Mouse (Mus musculus) heart, postnatal 14 days (tissue): ENCODE data around the gene Telo2. TPM values are rescaled to one million over a fixed set of nuclear protein-coding genes. Genes with fewer than 3 reads are reported as not detected.
"Not testable (repeated sequence)": the region's sequence is repeated elsewhere in the genome, so short reads cannot be mapped to it uniquely, and the experiment has no call there.

Source experiments
- DNase-seq, 2 experiments: peaks; one replicate each; pipeline ENCODE4 v3.0.0; 2021 to 2022
- intact Hi-C: fragments of 180-260 bp; cut with DNase I; formaldehyde crosslinking; loops from one replicate; pipeline ENCODE4 v1.15.1; 2025
- long read RNA-seq, 2 experiments: library from polyadenylated mRNA; stranded (forward); transcript quantifications; one replicate each; pipeline ENCODE4 v2.0.0; 2021
- total RNA-seq, 2 experiments: library from RNA; stranded (reverse); gene quantifications; 2 replicates each; pipeline ENCODE4 v1.2.3; 2021

Telo2 gene
- 10 to 100 TPM; 11.2 to 13.3 TPM for total RNA-seq
- long read RNA-seq, experiment 1, transcript Telo2-202 (21 exons, 3,530 nt): major isoform, 16 of 27 reads
- long read RNA-seq, experiment 1, partial matches to known transcripts: 5 of 27 reads
- long read RNA-seq, experiment 1, other reads (novel, unspliced or antisense): 5 of 27 reads
- long read RNA-seq, experiment 2, transcript Telo2-202 (21 exons, 3,530 nt): major isoform, 13 of 23 reads
- long read RNA-seq, experiment 2, partial matches to known transcripts: 1 of 23 reads
- long read RNA-seq, experiment 2, other reads (novel, unspliced or antisense): 7 of 23 reads

DNA sequence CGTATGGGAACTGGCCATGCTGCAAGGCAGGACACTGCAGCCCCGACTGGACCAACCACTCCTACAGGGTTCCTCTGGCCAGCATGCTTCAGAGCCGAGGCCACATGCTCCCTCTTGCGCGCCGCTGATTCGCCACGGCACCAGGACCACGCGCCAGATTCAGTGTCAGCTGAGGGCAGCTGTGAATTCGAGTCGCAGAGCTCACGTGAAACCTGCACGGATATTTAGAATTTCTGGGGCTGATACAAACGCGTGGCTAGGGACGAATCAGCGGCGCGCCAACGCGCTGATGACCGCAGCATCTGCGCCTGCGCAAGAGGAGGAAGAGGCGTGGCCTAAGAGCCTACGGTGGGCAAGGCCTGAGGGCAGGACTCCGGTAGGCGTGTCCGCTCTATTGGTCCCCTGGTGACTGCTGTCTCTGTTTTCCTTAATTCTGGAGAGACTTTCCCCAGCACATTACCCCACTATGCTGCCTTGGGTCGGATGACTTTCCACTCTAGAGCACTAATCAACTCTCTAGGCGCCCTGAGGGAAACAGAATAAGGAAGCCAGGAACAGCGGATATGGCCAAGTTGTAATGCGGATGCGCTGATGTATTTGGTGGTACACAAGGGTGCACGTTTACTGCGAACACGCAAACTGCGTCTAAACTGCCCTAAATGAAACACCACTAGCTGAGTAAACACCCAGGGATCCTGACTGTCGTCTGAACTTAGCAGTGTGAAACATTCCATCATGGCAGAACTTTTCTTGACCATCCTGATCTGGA, at the start of gene Telo2:
Gene Telo2 (minus strand): TSS at position 304 of the 769 bp plus-strand sequence.
- peak; percentile 94 to 97 for DNase-seq
- intact Hi-C loops: loop anchor here (2.0 to 5.0 kb wide), 3 partner anchors 17 to 171 kb away; partner anchors contain the start of genes BC003965 and Clcn7

DNA sequence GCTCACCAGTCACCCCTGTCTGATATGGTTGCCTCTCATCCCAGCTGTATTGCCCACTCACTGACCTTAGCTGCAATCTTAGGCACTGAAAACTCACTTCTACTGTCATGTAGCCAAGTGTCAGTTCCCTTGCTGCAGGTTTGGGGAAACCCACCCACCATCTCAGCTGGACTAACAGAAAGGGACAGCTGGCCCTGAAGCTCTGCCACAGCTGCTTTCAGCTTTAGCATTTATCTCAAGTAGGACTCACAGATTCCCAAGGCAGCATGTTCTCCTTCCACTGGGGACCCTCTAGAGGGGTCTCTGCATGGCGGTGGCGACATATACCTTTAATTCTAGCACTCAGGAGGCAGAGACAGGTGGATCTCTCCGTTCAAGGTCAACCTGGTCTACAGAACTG, 49.0 kb upstream of the Telo2 start:
- intact Hi-C loops: no loop called here
- no peak for DNase-seq

DNA sequence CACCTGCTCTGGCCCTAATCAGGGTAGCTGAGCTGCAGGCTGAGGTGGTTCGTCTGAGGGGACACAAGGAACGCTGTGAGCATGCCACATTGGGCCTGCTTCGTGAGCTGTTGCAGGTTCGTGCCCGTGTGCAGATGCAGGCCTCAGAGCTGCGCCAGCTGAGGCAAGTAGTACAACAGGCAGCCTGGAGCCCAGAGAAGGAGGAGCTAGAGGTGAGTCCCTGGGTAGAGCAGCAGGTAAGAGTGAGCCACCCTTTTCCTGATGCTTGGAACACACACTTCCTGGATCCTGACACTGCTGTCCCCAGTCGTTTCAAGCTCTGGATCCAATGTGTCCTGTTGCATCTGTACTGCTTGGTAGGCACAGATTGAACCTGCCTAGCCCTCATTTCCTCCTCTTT, 47.6 kb upstream of the Telo2 start:
- DNase-seq: no peak
- intact Hi-C loops: no loop called here

GRCm38 (mm10) chr17:25162161-25162560, 46.4 kb upstream of the Telo2 start, which contains the start of gene Ccdc154:
TSS of gene Ccdc154 (plus strand) at chr17:25162461.
- DNase-seq: no peak
- intact Hi-C loops: no loop called here

- intact Hi-C loops: no loop called here
- DNase-seq: no peak
These were observed 24.2 kb upstream of the Telo2 start for GRCm38 (mm10) chr17:25139960-25140359.

- intact Hi-C loops: no loop called here
- DNase-seq: no peak
These were observed 23.0 kb upstream of the Telo2 start for GRCm38 (mm10) chr17:25138803-25139202.

DNA sequence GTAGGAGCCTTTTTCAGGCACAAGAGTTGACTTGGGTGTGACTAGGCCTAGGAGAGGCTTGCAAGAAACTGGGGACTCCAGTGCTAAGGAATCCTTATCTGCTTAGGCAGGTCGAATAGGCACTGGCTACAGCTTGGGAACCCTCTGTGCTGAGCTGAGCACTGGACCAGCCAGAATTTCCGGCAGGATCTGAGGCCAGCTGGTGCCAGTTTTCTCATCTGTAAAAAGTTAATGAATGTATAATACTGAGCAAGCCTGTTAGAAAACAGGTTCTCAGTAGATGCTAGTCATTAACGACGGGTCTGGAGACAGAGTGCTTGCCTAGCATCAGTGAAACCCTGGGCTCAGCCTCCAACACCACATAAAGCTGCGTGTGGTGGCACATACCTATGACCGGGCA, 19.9 kb upstream of the Telo2 start:
- no peak for DNase-seq
- intact Hi-C loops: no loop called here

- DNase-seq: peak; percentile 92 to 95
- intact Hi-C loops: loop anchor here (2.0 kb wide), 1 partner anchor 16 kb away; no protein-coding TSS in a partner anchor
These were observed 17.5 kb upstream of the Telo2 start, which contains the start of gene Clcn7 for GRCm38 (mm10) chr17:25133275-25133698. TSS of gene Clcn7 (plus strand) at chr17:25133391.

DNA sequence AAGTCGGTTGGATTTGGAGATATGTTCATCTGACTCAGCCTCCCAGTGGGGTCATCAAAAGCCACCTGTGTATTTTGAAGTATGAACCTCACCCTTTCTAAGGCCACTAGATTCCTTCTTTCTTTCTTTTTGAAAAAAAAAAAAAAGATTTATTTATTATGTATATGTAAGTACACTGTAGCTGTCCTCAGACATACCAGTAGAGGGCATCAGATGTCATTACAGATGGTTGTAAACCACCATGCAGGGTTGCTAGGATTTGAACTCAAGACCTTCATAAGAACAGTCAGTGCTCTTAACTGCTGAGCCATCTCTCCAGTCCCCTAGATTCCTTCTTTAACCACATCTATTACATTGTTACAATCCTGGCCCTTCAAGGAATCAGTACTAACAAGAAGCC, 14.3 kb upstream of the Telo2 start:
- no peak for DNase-seq
- intact Hi-C loops: no loop called here

- no peak for DNase-seq
- intact Hi-C loops: loop anchor here (5.0 kb wide), 1 partner anchor 145 kb away; the partner anchor contains the start of gene Ube2i
These were observed 11.9 kb upstream of the Telo2 start for GRCm38 (mm10) chr17:25127681-25128080.

DNA sequence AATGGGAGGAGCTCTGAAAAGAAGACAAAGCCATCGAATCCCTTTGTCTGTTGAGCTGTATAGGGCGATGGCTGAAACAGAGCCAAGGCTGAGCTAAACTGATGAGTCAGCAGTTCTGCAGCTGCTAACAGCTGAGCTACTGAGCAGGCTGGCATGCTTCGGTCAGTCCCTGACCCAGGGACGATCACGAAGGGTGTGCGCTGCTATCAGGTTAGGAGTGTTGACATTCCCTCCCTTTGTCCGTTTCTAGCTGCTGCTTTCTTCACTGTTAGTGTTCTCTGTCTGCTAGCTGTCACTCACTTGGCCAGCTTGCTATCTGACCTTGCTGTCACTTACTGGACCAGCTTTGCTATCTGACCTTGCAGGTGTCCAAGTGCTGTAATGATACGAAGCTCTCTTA, 11.3 kb upstream of the Telo2 start:
- intact Hi-C loops: loop anchor here (5.0 kb wide), 1 partner anchor 145 kb away; the partner anchor contains the start of gene Ube2i
- peak in 1 of 2 experiments; percentile 35 for DNase-seq

DNA sequence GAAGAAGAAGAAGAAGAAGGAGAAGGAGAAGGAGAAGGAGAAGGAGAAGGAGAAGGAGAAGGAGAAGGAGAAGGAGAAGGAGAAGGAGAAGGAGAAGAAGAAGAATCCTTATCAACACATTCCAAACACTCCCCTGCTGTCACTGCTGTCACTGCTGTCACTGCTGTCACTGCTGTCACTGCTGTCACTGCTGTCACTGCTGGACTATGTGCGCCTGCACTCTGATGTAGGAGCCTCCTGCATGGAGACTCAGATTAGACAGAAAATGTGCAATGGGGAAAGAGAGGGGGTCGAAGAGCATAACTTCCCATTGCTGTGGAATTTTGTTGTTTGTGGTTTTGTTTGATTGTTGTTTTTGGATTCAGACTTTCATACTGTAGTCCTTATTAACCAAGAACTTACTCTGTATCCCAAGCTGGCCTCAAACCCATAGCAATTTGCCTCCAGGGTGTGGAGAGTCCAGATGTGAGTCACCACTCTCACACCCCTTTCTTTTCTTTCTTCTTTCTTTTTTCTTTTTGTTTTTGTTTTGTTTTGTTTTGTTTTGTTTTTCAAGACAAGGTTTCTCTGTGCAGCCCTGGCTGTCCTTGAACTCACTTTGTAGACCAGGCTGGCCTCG, 9.8 kb upstream of the Telo2 start:
- not testable (repeated sequence) for DNase-seq
- intact Hi-C loops: loop anchor here (5.0 kb wide), 1 partner anchor 147 kb away; the partner anchor contains the start of gene Ube2i

- intact Hi-C loops: no loop called here
- DNase-seq: peak in 1 of 2 experiments; percentile 23
These were observed 8.2 kb upstream of the Telo2 start for GRCm38 (mm10) chr17:25123979-25124378.

GRCm38 (mm10) chr17:25120406-25120805, 4.6 kb upstream of the Telo2 start, which contains the start of gene Ptx4:
TSS of gene Ptx4 (plus strand) at chr17:25120760.
- DNase-seq: peak in 1 of 2 experiments; percentile 7
- intact Hi-C loops: no loop called here

GRCm38 (mm10) chr17:25117263-25117662, 1.5 kb upstream of the Telo2 start:
- intact Hi-C loops: loop anchor here (2.0 to 5.0 kb wide), 3 partner anchors 16 to 170 kb away; partner anchors contain the start of genes BC003965 and Clcn7
- DNase-seq: peak in 1 of 2 experiments; percentile 23

DNA sequence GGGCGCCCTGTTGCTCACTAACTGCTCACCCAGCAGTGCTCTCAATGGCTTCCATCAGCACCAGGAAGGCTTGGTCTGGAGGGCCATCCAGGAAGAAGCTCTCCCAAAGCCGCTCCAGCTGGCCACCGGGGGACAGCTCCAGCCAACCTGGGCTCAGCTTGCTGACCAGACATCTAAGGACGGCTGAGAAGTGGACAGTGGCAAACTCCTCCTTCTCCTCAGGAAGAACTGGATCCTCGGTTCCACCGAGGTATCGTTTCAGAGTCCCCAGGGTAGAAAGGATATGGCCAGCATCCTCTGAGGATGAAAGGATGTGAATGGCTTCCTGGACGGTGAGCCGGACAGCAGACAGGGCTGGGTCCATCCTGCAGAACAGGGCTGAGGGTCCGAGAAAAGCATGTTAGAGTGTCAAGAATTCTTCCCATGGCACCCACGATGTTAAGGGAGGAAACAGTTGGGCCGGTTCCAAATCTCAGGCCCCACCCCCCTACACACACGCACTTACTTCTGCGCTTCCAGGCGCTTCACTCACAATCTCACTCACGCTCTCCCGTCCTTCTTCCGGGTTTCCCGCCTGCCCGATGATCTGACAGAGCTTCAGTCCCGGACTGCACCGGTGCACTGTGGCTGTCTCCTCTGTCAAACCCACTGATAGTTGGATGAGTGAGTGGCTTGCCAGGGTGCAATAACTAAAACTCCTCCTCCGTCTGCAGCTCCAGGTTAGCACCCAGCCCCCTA, 690 bp downstream of the Telo2 start:
- intact Hi-C loops: loop anchor here (5.0 kb wide), 2 partner anchors 67 to 172 kb away; partner anchors contain the start of gene BC003965
- peak in 1 of 2 experiments; percentile 7 for DNase-seq

DNA sequence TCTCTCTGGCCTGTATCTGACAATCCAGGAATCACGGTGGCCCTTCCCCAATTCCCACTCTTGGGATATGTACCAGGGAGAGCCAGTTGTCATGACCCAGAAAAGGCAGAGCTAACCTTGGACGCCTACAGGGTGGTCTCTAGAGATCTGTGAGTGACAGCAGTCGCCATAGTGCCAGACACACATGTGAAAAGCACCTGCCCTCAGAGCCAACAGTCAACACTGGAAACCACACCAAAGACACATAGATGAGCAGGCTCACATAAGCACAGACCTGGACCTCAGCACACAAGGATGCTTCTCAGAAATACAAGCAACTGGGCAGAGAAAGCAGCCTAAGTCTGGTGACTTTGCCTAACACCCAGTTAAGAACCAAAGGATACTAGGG, 3.4 kb downstream of the Telo2 start:
- intact Hi-C loops: no loop called here
- no peak for DNase-seq

- peak; percentile 31 to 51 for DNase-seq
- intact Hi-C loops: no loop called here
These were observed 3.9 kb downstream of the Telo2 start for GRCm38 (mm10) chr17:25111739-25112422.

GRCm38 (mm10) chr17:25111220-25111619, 4.5 kb downstream of the Telo2 start:
- intact Hi-C loops: no loop called here
- DNase-seq: no peak
